Mouse (Mus musculus) embryonic facial prominence, embryonic 11.5 days (tissue): ENCODE measurements around the gene Sds. TPM values are rescaled to one million over a fixed set of nuclear protein-coding genes. Genes with fewer than 3 reads are reported as not detected.
A peak's percentile ranks its signal among the peaks of the same experiment; 100 is the strongest.

Experiments
- ATAC-seq: fragments of 200-750 bp; cut with Nextera tagmentation; replicated peaks from 2 replicates; pipeline ENCODE4 v1.8.0; 2017; ENCODE audit warnings: low read depth; ENCODE audit not compliant: insufficient number of reproducible peaks, low FRiP score, low TSS enrichment
- DNase-seq: peaks from one replicate; pipeline ENCODE4 v3.0.0-alpha.2; 2015; ENCODE audit warnings: low spot score
- H3K27ac ChIP-seq: fragments of 300-500 bp; sonication (generic); replicated peaks from 2 replicates; pipeline ENCODE4 v1.5.1; 2014; ENCODE audit warnings: mild to moderate bottlenecking, low read depth, low read length, control low read depth
- H3K27me3 ChIP-seq: fragments of 300-500 bp; sonication (generic); 2 replicates; pipeline ENCODE4 v1.6.1; 2014; ENCODE audit warnings: mild to moderate bottlenecking, low read length, moderate library complexity, mixed read lengths; ENCODE audit not compliant: control insufficient read depth, insufficient read depth
- H3K36me3 ChIP-seq: fragments of 300-500 bp; sonication (generic); replicated peaks from 2 replicates; pipeline ENCODE4 v1.6.1; 2014; ENCODE audit warnings: low read depth, mild to moderate bottlenecking, low read length, moderate library complexity, mixed read lengths; ENCODE audit not compliant: control insufficient read depth, insufficient read depth
- H3K4me1 ChIP-seq: fragments of 300-500 bp; sonication (generic); 2 replicates; pipeline ENCODE4 v1.6.1; 2014; ENCODE audit warnings: low read length, mixed read lengths; ENCODE audit not compliant: control insufficient read depth, insufficient read depth
- H3K4me2 ChIP-seq: fragments of 300-500 bp; sonication (generic); 2 replicates; pipeline ENCODE4 v1.6.1; 2014; ENCODE audit warnings: low read depth, mild to moderate bottlenecking, control low read depth, low read length, moderate library complexity
- H3K4me3 ChIP-seq: fragments of 300-500 bp; sonication (generic); 2 replicates; pipeline ENCODE4 v1.5.1; 2014; ENCODE audit warnings: low read depth, low read length, control low read depth
- H3K9ac ChIP-seq: fragments of 300-500 bp; sonication (generic); replicated peaks from 2 replicates; pipeline ENCODE4 v1.6.1; 2014; ENCODE audit warnings: mild to moderate bottlenecking, control low read depth, low read length
- H3K9me3 ChIP-seq: fragments of 300-500 bp; sonication (generic); replicated peaks from 2 replicates; pipeline ENCODE4 v1.6.1; 2016; ENCODE audit warnings: mild to moderate bottlenecking, low read length, inconsistent platforms, mixed read lengths; ENCODE audit not compliant: control insufficient read depth
- WGBS: fragments of 180-500 bp; shearing (Covaris S2); extraction: QIAGEN DNeasy Blood & Tissue Kit; methylation state at CpG from one replicate; pipeline ENCODE4 v1.1.7; 2014; 5-methylcytosine and 5-hydroxymethylcytosine counted together
- polyA plus RNA-seq: library from polyadenylated mRNA; unstranded; fragments of >200 nt; fragmentation: Nextera tagmentation; extraction: Ambion mirVana; gene quantifications from 2 replicates; pipeline ENCODE4 v1.2.1, GENCODE M21; 2014

Sds gene
- polyA plus RNA-seq, 1 experiment from 2014 or later = not detected

GRCm38 (mm10) chr5:120437539-120437938 is 38.8 kb upstream of the Sds start:
- 2% methylated on average over 17 of the region's 17 CpGs for WGBS
- no peak for DNase-seq
- no peak overlapping the region for H3K4me2 ChIP-seq
- no peak overlapping the region for H3K9ac ChIP-seq
- no peak overlapping the region for H3K27ac ChIP-seq
- ATAC-seq = no peak
- H3K4me1 ChIP-seq = peaks cover 4% of the 10 kb centered on the region; the same call in 1 of the 2 replicates
- no peaks in the 10 kb centered on the region for H3K9me3 ChIP-seq
- H3K4me3 ChIP-seq = no peak overlapping the region
- H3K36me3 ChIP-seq = no peaks in the 10 kb centered on the region
- peaks cover 78% of the 10 kb centered on the region for H3K27me3 ChIP-seq

- no peaks in the 10 kb centered on the region for H3K36me3 ChIP-seq
- WGBS = under 1% methylated on average over 33 of the region's 33 CpGs
- H3K27ac ChIP-seq = no peak overlapping the region
- H3K4me1 ChIP-seq = peaks cover 4% of the 10 kb centered on the region; the same call in 1 of the 2 replicates
- peaks cover 73% of the 10 kb centered on the region for H3K27me3 ChIP-seq
- 0 out of 2 replicates have a peak overlapping the region, but pooled peaks have one; percentile 0 for H3K4me2 ChIP-seq
- ATAC-seq (no peak), DNase-seq (no peak)
- no peaks in the 10 kb centered on the region for H3K9me3 ChIP-seq
- no peak overlapping the region for H3K9ac ChIP-seq
- no peak overlapping the region for H3K4me3 ChIP-seq
Observed at GRCm38 (mm10) chr5:120437986-120438385, 38.3 kb upstream of the Sds start.

- Histone ChIP-seq H3K4me1 (peaks cover 4% of the 10 kb centered on the region; the same call in 1 of the 2 replicates), H3K9me3 (no peaks in the 10 kb centered on the region), H3K4me3 (no peak overlapping the region), H3K4me2 (no peak overlapping the region), H3K9ac (no peak overlapping the region), H3K27me3 (peaks cover 68% of the 10 kb centered on the region), H3K36me3 (no peaks in the 10 kb centered on the region), H3K27ac (no peak overlapping the region)
- ATAC-seq (no peak), DNase-seq (no peak)
- WGBS = 2% methylated on average over 13 of the region's 13 CpGs
Observed at GRCm38 (mm10) chr5:120438469-120438868, 37.9 kb upstream of the Sds start.

DNA sequence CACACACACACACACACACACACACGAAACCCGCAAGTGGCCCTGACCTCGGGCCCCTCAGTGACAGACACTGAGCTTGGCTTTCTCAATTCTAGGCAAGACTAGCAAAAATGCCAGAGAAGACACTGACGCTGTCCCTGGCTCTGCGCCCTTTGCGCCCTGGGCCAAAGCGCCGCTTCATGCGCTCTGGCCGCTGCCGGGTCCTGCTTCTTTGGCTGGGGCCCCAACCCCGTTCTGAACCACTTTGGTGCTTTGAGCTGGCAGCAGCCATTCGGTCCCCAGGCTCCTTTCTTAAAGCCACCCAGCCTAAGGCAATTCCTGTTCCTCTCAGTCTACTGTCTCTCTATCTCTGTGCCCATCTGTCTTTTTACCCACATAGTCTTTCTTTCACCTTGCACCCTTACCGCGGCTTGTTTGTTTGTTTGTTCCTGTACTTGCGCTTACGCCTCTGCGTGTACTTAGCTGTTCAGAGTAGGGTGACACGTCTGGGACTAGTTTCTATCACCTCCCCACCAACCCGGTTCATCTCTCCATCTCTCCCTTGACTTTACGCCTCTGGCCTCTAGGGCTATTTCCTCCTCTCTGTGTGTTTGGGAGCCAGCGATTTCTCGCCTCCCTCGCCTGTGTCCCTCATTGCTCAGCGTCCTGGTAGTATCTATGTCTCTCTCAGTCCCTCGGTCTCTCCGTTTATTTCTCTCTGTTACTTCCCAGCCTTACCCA is 37.2 kb upstream of the Sds start:
- Histone ChIP-seq H3K36me3 (no peaks in the 10 kb centered on the region), H3K9me3 (no peaks in the 10 kb centered on the region), H3K9ac (no peak overlapping the region), H3K4me3 (no peak overlapping the region), H3K27me3 (peaks cover 62% of the 10 kb centered on the region), H3K27ac (no peak overlapping the region), H3K4me1 (peaks cover 4% of the 10 kb centered on the region; the same call in 1 of the 2 replicates), H3K4me2 (no peak overlapping the region)
- ATAC-seq = no peak
- no peak for DNase-seq
- 6% methylated on average over 27 of the region's 27 CpGs for WGBS

- DNase-seq = no peak
- no peaks in the 10 kb centered on the region for H3K36me3 ChIP-seq
- no peak for ATAC-seq
- peaks cover 54% of the 10 kb centered on the region for H3K27me3 ChIP-seq
- peaks cover 4% of the 10 kb centered on the region; the same call in 1 of the 2 replicates for H3K4me1 ChIP-seq
- 5% methylated on average over 61 of the region's 61 CpGs for WGBS
- H3K4me3 ChIP-seq = no peak overlapping the region
- no peak overlapping the region for H3K27ac ChIP-seq
- H3K4me2 ChIP-seq = peak overlapping the region; percentile 11; the same call in 1 of the 2 replicates
- H3K9ac ChIP-seq = no peak overlapping the region; the same call in 1 of the 2 replicates
- no peaks in the 10 kb centered on the region for H3K9me3 ChIP-seq
Observed at GRCm38 (mm10) chr5:120439887-120440670, 36.2 kb upstream of the Sds start.

DNA sequence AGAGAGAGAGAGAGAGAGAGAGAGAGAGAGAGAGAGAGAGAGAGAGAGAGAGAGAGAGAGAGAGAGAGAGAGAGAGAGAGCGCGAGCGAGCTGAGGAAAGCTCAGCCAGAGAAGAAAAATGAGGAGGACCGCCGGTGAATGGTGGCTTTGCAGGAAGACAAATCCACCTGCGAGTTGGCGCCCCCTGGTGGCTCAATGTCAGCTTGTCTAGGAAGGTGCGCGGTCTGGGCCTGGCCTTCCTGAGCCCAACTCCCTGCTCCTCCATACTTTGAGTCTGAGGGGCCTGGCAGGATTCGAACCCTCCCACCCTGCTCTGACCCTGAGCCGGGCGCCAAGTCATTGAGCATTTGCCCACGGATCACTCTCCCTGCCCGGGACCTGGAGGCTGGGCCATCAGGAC is 35.6 kb upstream of the Sds start:
- Histone ChIP-seq H3K4me2 (no peak overlapping the region), H3K4me1 (peaks cover 4% of the 10 kb centered on the region; the same call in 1 of the 2 replicates)
- peak; percentile 53; the same call in 1 of the 2 replicates for ATAC-seq

DNA sequence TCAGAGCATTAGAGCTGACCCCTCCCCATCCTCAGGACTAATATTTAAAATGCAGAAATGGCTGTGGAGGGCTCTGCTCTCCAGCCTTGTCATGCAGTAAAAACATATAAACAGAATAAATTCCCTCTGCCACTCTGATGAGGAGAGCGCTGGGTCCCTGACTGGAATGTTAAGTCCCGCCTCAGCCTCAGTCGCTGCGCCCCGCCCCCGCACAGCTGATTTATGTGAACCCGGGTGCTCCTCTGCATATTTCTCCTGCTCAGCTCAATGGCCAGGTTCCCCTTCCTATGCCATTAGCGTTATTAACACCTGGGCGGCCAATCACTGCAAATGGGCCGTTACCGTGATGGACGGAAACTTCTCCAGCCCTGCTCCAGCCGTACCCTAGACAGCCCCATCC is 29.0 kb upstream of the Sds start:
- no peak overlapping the region for H3K9ac ChIP-seq
- H3K27ac ChIP-seq = no peak overlapping the region
- no peaks in the 10 kb centered on the region for H3K9me3 ChIP-seq
- H3K4me1 ChIP-seq = no peaks in the 10 kb centered on the region
- H3K36me3 ChIP-seq = no peaks in the 10 kb centered on the region
- 0 out of 2 replicates have a peak, but pooled peaks cover 2% of the 10 kb centered on the region for H3K27me3 ChIP-seq
- DNase-seq (no peak), ATAC-seq (no peak)
- H3K4me2 ChIP-seq = no peak overlapping the region
- 48% methylated on average over 13 of the region's 13 CpGs for WGBS
- no peak overlapping the region for H3K4me3 ChIP-seq

More for the DNA sequence above, 35.6 kb upstream of the Sds start:
- no peak overlapping the region for H3K9ac ChIP-seq
- H3K36me3 ChIP-seq = no peaks in the 10 kb centered on the region
- WGBS = 10% methylated on average over 14 of the region's 14 CpGs
- H3K27me3 ChIP-seq = peaks cover 48% of the 10 kb centered on the region
- H3K27ac ChIP-seq = no peak overlapping the region
- no peaks in the 10 kb centered on the region for H3K9me3 ChIP-seq
- no peak overlapping the region for H3K4me3 ChIP-seq
- DNase-seq = peak; percentile 97
